Mouse (Mus musculus): ENCODE measurements around the gene Tnr.

- no peak for TF ChIP-seq POLR2A (IDR thresholded peaks at IDR 0.05; ENCODE audit: borderline replicate concordance, low read depth, low read length)
- no peak for TF ChIP-seq CTCF (IDR thresholded peaks at IDR 0.05; ENCODE audit: low read depth, low read length)
These were observed 439.8 kb downstream of the Tnr start for GRCm38 (mm10) chr1:159963351-159963750.

Measured in bone marrow macrophage, adult 2 months (primary cell).